Mouse (Mus musculus) testis, adult 2 months (tissue): ENCODE data around the gene Pskh1.

Experiments
- CTCF ChIP-seq: fragments of 200-500 bp; IDR thresholded peaks from 2 replicates; pipeline ENCODE4 v1.5.1; 2012; ENCODE audit warnings: low read depth, mild to moderate bottlenecking, inconsistent platforms, low read length, moderate library complexity; ENCODE audit not compliant: control insufficient read depth, insufficient read depth, insufficient replicate concordance
- POLR2A ChIP-seq: fragments of 200-500 bp; IDR thresholded peaks from 2 replicates; pipeline ENCODE4 v1.6.1; 2012; ENCODE audit warnings: low read depth, mild to moderate bottlenecking, inconsistent platforms, low read length, moderate library complexity; ENCODE audit not compliant: control insufficient read depth

- TF ChIP-seq CTCF (no peak), POLR2A (no peak)
Observed at GRCm38 (mm10) chr8:105943321-105943739, 43.1 kb downstream of the Pskh1 start, which contains the start of gene Lcat.
